Mouse (Mus musculus): ENCODE results near the gene Rph3al. TPM values are rescaled to one million over a fixed set of nuclear protein-coding genes. Genes with fewer than 3 reads are reported as not detected.

Rph3al gene
- total and polyA plus RNA-seq, 2 experiments from 2014 or later: 3.0 to 4.0 TPM

GRCm38 (mm10) chr11:75947223-75947622 is 9.0 kb upstream of the Rph3al start:
- no peaks in the 10 kb centered on the region for H3K9me3 ChIP-seq (ENCODE audit: low read length)
- H3K27ac ChIP-seq (ENCODE audit: low read depth, low read length): peak overlapping the region; percentile 32; the same call in 1 of the 2 replicates
- ATAC-seq (ENCODE audit: low FRiP score): no peak
- no peak overlapping the region for H3K4me2 ChIP-seq (ENCODE audit: low read depth, low read length, poor library complexity, severe bottlenecking)
- 40% methylated on average over 5 of the region's 5 CpGs for WGBS
- peak; percentile 34; the same call in 1 of the 2 replicates for TF ChIP-seq CTCF (IDR thresholded peaks at IDR 0.05)
- DNase-seq (ENCODE audit: low spot score): no peak
- no peaks in the 10 kb centered on the region for H3K36me3 ChIP-seq (ENCODE audit: insufficient read depth, low read length)
- no peaks in the 10 kb centered on the region for H3K27me3 ChIP-seq (ENCODE audit: insufficient read depth, low read length)
- no peak overlapping the region for H3K4me3 ChIP-seq (ENCODE audit: low read depth, low read length)
- peaks cover 12% of the 10 kb centered on the region for H3K4me1 ChIP-seq (ENCODE audit: insufficient read depth, low read length)
- H3K9ac ChIP-seq (replicated peaks; ENCODE audit: low read length, poor library complexity, severe bottlenecking): no peak overlapping the region

GRCm38 (mm10) chr11:75945805-75946450 is 7.7 kb upstream of the Rph3al start:
- no peak for ATAC-seq (ENCODE audit: low FRiP score)
- Histone ChIP-seq H3K4me2 (ENCODE audit: low read depth, low read length, poor library complexity, severe bottlenecking) (no peak overlapping the region), H3K36me3 (ENCODE audit: insufficient read depth, low read length) (no peaks in the 10 kb centered on the region), H3K4me3 (ENCODE audit: low read depth, low read length) (no peak overlapping the region), H3K27ac (ENCODE audit: low read depth, low read length) (peak overlapping the region; percentile 65), H3K9me3 (ENCODE audit: low read length) (no peaks in the 10 kb centered on the region), H3K9ac (replicated peaks; ENCODE audit: low read length, poor library complexity, severe bottlenecking) (no peak overlapping the region), H3K27me3 (ENCODE audit: insufficient read depth, low read length) (no peaks in the 10 kb centered on the region), H3K4me1 (ENCODE audit: insufficient read depth, low read length) (peaks cover 12% of the 10 kb centered on the region)
- DNase-seq (ENCODE audit: low spot score): no peak
- TF ChIP-seq CTCF (IDR thresholded peaks at IDR 0.05): no peak
- WGBS: 6% methylated on average over 9 of the region's 9 CpGs

GRCm38 (mm10) chr11:75937370-75937871 is 808 bp downstream of the Rph3al start:
- H3K4me3 ChIP-seq (ENCODE audit: low read depth, low read length): no peak overlapping the region
- DNase-seq (ENCODE audit: low spot score) (peak; percentile 42), ATAC-seq (ENCODE audit: low FRiP score) (no peak)
- WGBS: 39% methylated on average over 6 of the region's 6 CpGs
- peak overlapping the region; percentile 12; the same call in 1 of the 2 replicates for H3K27ac ChIP-seq (ENCODE audit: low read depth, low read length)
- H3K27me3 ChIP-seq (ENCODE audit: insufficient read depth, low read length): no peaks in the 10 kb centered on the region
- TF ChIP-seq CTCF (IDR thresholded peaks at IDR 0.05): no peak
- peaks cover 5% of the 10 kb centered on the region; the same call in 1 of the 2 replicates for H3K4me1 ChIP-seq (ENCODE audit: insufficient read depth, low read length)
- H3K9ac ChIP-seq (replicated peaks; ENCODE audit: low read length, poor library complexity, severe bottlenecking): no peak overlapping the region
- no peak overlapping the region for H3K4me2 ChIP-seq (ENCODE audit: low read depth, low read length, poor library complexity, severe bottlenecking)
- no peaks in the 10 kb centered on the region for H3K9me3 ChIP-seq (ENCODE audit: low read length)
- H3K36me3 ChIP-seq (ENCODE audit: insufficient read depth, low read length): no peaks in the 10 kb centered on the region

GRCm38 (mm10) chr11:75935819-75936430 is 2.3 kb downstream of the Rph3al start:
- no peak for DNase-seq (ENCODE audit: low spot score)
- TF ChIP-seq CTCF (IDR thresholded peaks at IDR 0.05): no peak
- Histone ChIP-seq H3K9me3 (ENCODE audit: low read length) (no peaks in the 10 kb centered on the region), H3K36me3 (ENCODE audit: insufficient read depth, low read length) (no peaks in the 10 kb centered on the region), H3K4me2 (ENCODE audit: low read depth, low read length, poor library complexity, severe bottlenecking) (no peak overlapping the region), H3K4me3 (ENCODE audit: low read depth, low read length) (no peak overlapping the region), H3K27me3 (ENCODE audit: insufficient read depth, low read length) (no peaks in the 10 kb centered on the region), H3K27ac (ENCODE audit: low read depth, low read length) (no peak overlapping the region), H3K9ac (replicated peaks; ENCODE audit: low read length, poor library complexity, severe bottlenecking) (no peak overlapping the region), H3K4me1 (ENCODE audit: insufficient read depth, low read length) (peaks cover 5% of the 10 kb centered on the region; the same call in 1 of the 2 replicates)
- 69% methylated on average over 7 of the region's 7 CpGs for WGBS
- ATAC-seq (ENCODE audit: low FRiP score): no peak

- WGBS: 49% methylated on average over 6 of the region's 6 CpGs
- Histone ChIP-seq H3K36me3 (ENCODE audit: insufficient read depth, low read length) (no peaks in the 10 kb centered on the region), H3K9ac (replicated peaks; ENCODE audit: low read length, poor library complexity, severe bottlenecking) (no peak overlapping the region), H3K9me3 (ENCODE audit: low read length) (no peaks in the 10 kb centered on the region), H3K27ac (ENCODE audit: low read depth, low read length) (no peak overlapping the region), H3K4me2 (ENCODE audit: low read depth, low read length, poor library complexity, severe bottlenecking) (no peak overlapping the region), H3K4me3 (ENCODE audit: low read depth, low read length) (no peak overlapping the region), H3K27me3 (ENCODE audit: insufficient read depth, low read length) (no peaks in the 10 kb centered on the region), H3K4me1 (ENCODE audit: insufficient read depth, low read length) (peaks cover 5% of the 10 kb centered on the region; the same call in 1 of the 2 replicates)
- DNase-seq (ENCODE audit: low spot score) (no peak), ATAC-seq (ENCODE audit: low FRiP score) (no peak)
- no peak for TF ChIP-seq CTCF (IDR thresholded peaks at IDR 0.05)
Measured at GRCm38 (mm10) chr11:75934425-75934824, 3.8 kb downstream of the Rph3al start.

- no peaks in the 10 kb centered on the region for H3K9me3 ChIP-seq (ENCODE audit: low read length)
- TF ChIP-seq CTCF (IDR thresholded peaks at IDR 0.05): no peak
- DNase-seq (ENCODE audit: low spot score) (no peak), ATAC-seq (ENCODE audit: low FRiP score) (no peak)
- H3K9ac ChIP-seq (replicated peaks; ENCODE audit: low read length, poor library complexity, severe bottlenecking): no peak overlapping the region
- H3K4me1 ChIP-seq (ENCODE audit: insufficient read depth, low read length): peaks cover 5% of the 10 kb centered on the region; the same call in 1 of the 2 replicates
- 90% methylated on average over 5 of the region's 5 CpGs for WGBS
- H3K27ac ChIP-seq (ENCODE audit: low read depth, low read length): no peak overlapping the region
- H3K27me3 ChIP-seq (ENCODE audit: insufficient read depth, low read length): no peaks in the 10 kb centered on the region
- no peak overlapping the region for H3K4me3 ChIP-seq (ENCODE audit: low read depth, low read length)
- no peaks in the 10 kb centered on the region for H3K36me3 ChIP-seq (ENCODE audit: insufficient read depth, low read length)
- H3K4me2 ChIP-seq (ENCODE audit: low read depth, low read length, poor library complexity, severe bottlenecking): no peak overlapping the region
Measured at GRCm38 (mm10) chr11:75933371-75933770, 4.9 kb downstream of the Rph3al start.

Measured in midbrain, postnatal 0 days (tissue).